Mouse (Mus musculus) 3T3-L1 (cell line): ENCODE measurements around the gene Wasl.

Experiments used
- DNase-seq: peaks from one replicate; pipeline ENCODE4 v3.0.0-alpha.2; 2015; ENCODE audit warnings: low read depth, low spot score

Gene Wasl

GRCm38 (mm10) chr6:24664867-24665458, at the start of gene Wasl:
Gene Wasl, minus strand, starts transcription at chr6:24665009.
- peak; percentile 95 for DNase-seq

GRCm38 (mm10) chr6:24707499-24707898, 42.7 kb upstream of the Wasl start:
- no peak for DNase-seq

GRCm38 (mm10) chr6:24707090-24707489, 42.3 kb upstream of the Wasl start:
- peak; percentile 38 for DNase-seq

- no peak for DNase-seq
Observed at GRCm38 (mm10) chr6:24697216-24697615, 32.4 kb upstream of the Wasl start.

GRCm38 (mm10) chr6:24696117-24696516, 31.3 kb upstream of the Wasl start:
- DNase-seq = no peak

GRCm38 (mm10) chr6:24694455-24695410, 29.9 kb upstream of the Wasl start:
- DNase-seq = no peak

GRCm38 (mm10) chr6:24687871-24688270, 23.1 kb upstream of the Wasl start:
- no peak for DNase-seq

GRCm38 (mm10) chr6:24683113-24683512, 18.3 kb upstream of the Wasl start:
- no peak for DNase-seq

GRCm38 (mm10) chr6:24667829-24668228, 3.0 kb upstream of the Wasl start:
- DNase-seq = no peak

GRCm38 (mm10) chr6:24666248-24666647, 1.4 kb upstream of the Wasl start:
- DNase-seq = no peak

- DNase-seq = peak; percentile 58
Observed at GRCm38 (mm10) chr6:24664133-24664866, 509 bp downstream of the Wasl start.

GRCm38 (mm10) chr6:24663196-24664132, 1.3 kb downstream of the Wasl start:
- peak; percentile 49 for DNase-seq

- no peak for DNase-seq
Observed at GRCm38 (mm10) chr6:24662483-24662882, 2.3 kb downstream of the Wasl start.

GRCm38 (mm10) chr6:24661879-24662278, 2.9 kb downstream of the Wasl start:
- DNase-seq = no peak

GRCm38 (mm10) chr6:24657647-24658387, 7.0 kb downstream of the Wasl start:
- DNase-seq = peak; percentile 49

- peak; percentile 39 for DNase-seq
Observed at GRCm38 (mm10) chr6:24656094-24656493, 8.7 kb downstream of the Wasl start.

GRCm38 (mm10) chr6:24651538-24651937, 13.3 kb downstream of the Wasl start:
- no peak for DNase-seq

GRCm38 (mm10) chr6:24650719-24651118, 14.1 kb downstream of the Wasl start:
- DNase-seq = no peak

- DNase-seq = no peak
Observed at GRCm38 (mm10) chr6:24648403-24648802, 16.4 kb downstream of the Wasl start.

- DNase-seq = peak; percentile 64
Observed at GRCm38 (mm10) chr6:24647103-24647691, 17.6 kb downstream of the Wasl start.
